Mouse (Mus musculus) liver, adult (tissue): ENCODE data around the gene Copa.

ENCODE experiments used
- GATA4 ChIP-seq: IDR thresholded peaks from 2 replicates; pipeline ENCODE4 v1.6.1; 2014; ENCODE audit warnings: mild to moderate bottlenecking, low read length; ENCODE audit not compliant: insufficient replicate concordance

Copa gene

DNA sequence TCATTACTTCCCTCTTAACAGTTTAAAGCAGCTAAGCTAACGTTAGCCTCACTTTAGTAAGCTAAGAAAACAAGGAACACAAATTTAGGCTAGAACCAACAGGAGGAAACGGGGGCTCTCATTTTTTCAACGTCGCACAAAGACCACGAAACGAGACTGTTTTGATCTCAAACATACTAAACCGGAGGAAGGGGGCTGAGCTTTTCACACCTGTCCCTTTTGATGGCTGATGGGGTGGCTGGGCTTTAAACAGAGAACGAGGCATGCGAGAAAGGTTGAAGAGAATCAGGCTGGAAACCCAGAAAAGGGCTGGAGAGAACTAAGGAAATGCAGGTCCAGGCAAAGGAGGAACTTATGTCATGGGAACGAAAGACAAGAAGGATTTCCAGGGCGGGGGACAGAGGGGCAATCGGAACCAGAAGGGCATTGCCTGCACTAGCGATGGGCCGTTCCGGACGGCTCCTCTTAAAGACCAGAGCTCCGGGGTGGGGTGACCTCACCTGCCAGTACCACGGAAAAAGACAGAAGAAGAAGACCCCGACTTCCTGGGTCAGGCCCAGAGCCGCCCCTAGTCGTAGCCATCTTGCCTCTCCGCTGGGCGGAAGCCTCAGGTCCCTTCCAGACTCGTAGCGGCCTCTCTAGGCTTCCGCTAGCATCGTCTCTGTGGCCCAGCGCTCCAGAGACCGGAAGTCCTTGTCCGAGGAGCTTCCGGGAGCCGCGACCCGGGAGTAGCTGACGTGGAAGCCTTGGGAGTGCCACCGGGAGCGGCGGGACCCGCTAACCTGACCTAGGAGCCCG lies at the start of gene Copa, which contains the start of gene Ncstn:
Gene Copa (plus strand): TSS at position 429 of the 798 bp plus-strand sequence.
Gene Ncstn (minus strand): TSS at position 695 of the 798 bp plus-strand sequence.
- TF ChIP-seq GATA4, result peak; percentile 40; the same call in 1 of the 2 replicates

DNA sequence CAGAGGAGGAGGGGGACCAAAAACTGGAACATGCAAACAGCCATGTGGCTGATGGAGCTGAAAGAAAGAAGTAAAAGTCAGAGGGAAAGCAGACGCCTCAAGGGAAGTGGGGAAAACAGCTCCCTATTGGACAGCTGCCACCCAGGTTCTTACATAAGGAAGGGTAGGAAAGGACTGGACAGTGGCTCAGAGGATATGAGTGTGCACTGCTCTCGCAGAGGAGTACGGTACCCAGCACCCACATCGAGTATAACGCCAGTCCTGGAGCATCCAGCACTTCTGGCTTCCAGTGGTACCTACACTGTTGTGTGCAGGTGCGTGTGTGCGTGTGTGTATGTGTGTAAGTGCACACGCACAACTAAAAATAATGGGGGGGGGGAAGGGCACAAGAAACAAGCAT lies 35.9 kb upstream of the Copa start:
- no peak for TF ChIP-seq GATA4

DNA sequence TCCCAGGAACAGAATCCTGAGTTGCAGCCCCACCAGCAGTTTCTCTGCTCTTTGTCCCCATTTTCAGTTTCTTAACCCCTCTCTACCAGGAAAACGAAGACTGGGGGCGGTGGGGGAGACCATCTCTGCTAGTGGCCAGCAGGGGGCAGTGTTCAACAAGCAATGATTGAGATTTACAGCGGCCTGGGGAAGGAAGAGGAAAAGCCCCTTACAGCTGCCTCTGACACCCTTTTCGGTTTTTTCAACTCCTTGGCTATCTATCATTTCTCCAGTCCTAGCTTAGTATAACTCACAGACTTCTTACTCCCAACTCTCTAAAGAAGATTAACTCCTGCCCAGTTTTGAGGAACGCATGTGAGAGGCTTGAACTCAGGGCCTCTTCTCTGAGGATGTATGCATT lies 35.4 kb upstream of the Copa start:
- TF ChIP-seq GATA4, result no peak

DNA sequence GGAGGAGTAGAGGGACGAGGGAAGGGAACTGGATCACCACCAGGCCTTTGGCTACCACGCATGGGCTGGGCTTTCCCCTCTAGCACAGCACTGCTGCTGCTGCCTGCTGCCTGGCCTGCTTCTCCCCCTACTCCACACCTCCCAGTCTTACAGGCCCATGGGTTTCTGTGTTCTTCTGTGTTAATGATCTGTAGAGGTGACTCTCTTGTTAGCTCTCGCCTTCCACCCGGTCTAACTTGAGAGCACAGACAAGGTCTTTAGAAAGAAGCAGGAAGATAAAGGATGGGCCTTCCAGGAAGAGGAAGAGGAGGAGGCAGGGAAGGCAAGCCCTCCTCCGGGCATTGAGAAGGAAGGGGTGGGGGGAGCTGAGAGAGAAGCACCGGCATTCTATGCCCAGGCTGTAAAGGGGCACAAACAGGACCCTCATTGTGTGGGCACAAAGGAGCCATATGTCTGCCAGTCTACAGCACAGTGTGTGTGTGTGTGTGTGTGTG lies 34.0 kb upstream of the Copa start:
- no peak for TF ChIP-seq GATA4

DNA sequence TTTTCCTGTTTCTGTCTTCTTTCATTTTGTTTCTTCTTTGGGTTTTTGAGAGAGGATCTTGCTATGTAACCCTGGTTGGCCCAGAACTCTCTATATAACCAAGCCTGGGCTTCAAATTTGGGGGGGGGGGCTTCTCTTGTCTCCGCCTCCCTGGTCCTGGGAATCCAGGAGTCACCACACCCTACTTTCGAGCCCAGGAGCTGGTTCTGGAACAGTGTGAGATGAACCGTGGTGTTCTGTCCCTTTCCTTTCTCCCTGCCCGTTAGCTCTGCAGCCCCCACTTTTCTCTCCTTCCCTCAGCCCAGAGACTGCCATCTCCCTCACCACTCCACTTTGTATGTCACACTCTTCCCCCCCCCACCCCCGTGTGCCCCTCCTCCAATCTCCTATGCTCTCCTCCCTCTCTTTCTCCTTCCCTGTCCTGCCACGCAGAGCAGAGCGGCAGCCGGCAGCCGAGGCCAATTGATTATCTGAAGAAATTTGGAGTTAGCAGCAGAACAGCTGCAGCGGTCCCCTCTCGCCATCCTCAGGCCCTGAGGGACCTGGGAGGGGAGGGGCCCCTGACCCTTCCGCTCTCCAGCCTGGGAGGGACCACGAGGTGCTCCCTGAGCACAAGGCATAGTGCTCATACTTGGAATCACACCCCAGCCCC lies 33.1 kb upstream of the Copa start:
- TF ChIP-seq GATA4, result no peak

DNA sequence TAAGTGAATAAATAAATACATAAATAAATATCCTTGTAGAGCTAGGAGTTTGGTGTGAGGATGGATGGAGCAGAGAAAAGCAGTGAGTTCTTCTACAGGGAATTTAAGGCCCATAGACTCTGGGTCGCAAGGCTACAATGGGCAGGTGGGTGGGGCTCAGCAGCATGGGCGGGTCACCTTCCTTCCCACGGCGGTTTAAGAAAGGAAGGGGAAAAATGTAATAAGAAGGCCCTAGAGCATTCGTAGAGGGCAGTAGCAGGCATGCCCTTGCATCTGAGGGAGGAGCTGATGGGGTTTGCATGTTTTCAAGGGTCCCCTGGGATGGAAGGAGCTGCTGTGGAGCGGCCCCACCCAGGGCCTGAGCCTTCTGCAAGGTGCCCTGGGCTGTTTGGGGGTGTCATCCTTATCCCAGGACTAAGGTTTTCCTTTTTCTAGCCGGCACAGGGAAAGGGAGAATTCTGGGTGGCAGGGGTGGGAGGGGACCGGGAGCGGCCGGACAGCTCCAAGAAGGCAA lies 29.5 kb upstream of the Copa start:
- no peak for TF ChIP-seq GATA4

DNA sequence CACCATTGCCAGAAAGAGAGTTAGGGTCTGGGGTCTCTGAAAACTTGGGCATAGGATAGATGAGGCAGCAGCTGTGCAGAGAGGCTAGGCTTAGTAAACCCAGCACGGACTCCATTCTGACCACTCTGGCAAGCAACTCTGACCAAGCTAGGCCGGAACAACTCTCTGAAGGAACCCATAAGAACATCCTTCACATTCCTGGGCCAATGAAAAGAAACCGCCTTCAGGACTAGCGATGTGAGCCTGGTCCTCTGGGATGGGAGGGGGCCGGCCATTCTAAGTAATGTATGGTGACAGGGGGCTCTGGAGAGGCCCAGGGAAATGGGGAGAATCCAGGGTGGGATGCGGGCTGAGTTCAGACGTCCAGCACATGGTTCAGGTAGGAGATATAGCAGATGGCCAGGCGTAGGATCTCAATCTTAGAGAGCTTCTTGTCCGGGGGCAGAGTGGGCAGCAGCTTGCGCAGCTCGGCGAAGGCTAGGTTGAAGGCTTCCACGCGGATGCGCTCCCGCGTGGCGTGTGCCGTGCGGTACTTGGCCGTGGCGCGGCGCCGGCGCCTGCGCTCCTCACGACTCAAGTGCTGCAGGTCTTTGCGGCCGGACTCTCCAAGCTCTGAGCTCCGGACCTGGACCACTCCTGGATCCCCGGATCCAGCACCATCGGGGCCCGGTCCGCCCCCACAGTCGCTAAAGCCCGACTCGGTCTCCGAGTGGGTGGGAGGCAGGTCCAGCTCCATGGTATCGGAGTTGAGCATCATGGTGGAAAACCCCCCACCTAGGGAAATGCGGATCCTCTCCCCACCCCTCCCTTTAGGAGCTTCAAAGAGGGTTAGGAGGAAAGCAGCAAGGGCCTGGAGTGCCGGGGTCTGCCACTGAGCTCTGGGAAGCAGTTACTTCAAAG lies 28.5 kb upstream of the Copa start:
- TF ChIP-seq GATA4, result no peak

DNA sequence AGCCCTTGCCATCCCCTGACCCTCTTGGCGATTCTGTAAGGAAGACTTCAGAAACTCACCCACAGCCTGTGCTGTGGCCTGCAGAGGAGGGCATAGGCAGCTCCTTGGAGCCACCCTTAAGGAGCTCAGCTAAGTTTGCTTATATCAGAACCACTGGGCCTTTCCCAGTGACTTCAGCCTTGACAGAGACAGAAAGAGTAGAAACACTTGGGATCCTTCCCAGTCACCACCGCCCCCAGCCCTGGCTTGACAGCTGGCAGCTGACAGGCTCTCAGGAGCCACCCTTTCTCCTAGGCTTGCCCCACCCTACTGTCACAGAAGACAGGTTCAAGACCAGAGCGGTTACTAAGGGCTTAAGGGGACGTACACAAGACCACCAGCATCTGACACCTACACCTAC lies 26.1 kb upstream of the Copa start:
- TF ChIP-seq GATA4, result no peak

DNA sequence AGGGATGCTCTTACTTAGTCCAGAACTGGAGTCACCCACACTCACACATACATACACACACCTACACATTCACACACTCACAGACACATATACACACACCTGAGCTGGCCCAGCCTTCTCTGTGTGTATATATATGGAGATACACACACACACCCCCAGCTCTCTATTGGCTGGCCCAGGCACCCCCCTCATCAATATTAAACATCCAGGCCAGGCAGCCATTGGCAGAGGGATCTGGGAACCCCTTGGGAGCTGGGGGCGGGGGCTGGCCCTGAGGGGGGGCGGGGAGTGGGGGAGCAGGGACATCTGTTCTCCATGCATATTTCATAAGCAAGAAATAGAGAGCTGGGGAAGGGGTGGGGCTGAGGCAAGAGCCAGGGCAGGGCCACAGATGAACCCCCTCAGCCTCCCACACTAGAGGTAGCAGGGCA lies 24.8 kb upstream of the Copa start, which contains the start of gene Nhlh1:
Gene Nhlh1 (minus strand): TSS at position 83 of the 431 bp plus-strand sequence.
- TF ChIP-seq GATA4, result no peak

DNA sequence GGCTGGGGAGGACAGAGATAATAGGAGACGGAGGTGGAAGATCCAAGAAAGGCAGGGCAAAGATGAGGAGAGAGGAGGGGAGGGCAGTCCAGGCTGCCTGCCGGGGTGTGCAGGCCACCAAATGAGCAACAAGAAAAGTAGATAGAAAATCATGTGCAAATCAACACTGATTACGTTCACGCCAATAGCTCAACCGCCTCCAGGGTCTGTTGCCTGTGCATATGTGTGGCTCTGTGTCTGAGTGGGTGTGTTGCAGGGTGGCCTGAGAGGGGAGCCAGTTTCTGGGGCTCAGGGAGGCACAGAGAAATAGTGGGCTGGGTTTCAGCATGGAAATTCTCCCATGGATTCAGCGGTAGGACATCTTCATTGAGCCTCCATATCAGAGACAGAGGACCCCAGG lies 24.0 kb upstream of the Copa start:
- no peak for TF ChIP-seq GATA4

DNA sequence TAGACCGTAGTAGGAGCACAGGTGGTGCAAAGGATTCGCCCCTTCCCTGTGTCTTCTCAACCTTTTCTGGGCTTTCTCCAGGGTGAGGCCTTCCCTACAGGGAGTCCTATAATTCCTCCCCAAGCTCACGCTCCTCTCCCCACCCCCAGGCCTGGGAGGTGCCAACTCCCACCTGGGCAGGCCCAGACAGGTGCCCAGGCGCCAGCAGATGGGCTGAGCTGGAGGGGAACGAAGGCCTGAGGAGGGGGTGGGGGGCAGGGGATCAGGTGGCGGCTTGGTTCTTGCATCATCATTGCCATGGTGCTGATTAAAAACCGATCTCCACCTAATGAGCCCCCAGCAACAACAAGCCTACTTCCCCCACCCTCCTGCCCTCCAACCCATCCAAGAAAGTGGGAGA lies 23.5 kb upstream of the Copa start:
- TF ChIP-seq GATA4, result no peak

DNA sequence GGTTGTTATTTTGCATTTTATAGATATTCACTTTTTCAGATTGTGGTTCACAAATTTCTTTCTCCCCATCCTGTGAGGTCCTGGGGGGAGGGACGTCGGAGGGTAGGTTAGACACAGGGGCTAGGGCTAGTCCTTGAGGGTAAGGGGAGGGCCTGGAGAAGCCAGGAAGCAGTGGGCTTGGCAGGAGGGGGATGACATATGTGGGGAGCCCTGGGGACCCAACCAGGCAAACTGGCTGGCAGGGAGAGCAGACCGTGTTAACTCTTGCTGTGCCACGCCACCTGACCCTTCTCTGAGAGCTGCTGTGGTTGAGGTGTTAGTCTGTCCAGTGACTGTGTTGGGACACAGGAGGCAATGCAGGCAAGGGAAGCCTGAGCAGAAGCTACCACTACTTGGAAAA lies 21.7 kb upstream of the Copa start:
- TF ChIP-seq GATA4, result no peak

DNA sequence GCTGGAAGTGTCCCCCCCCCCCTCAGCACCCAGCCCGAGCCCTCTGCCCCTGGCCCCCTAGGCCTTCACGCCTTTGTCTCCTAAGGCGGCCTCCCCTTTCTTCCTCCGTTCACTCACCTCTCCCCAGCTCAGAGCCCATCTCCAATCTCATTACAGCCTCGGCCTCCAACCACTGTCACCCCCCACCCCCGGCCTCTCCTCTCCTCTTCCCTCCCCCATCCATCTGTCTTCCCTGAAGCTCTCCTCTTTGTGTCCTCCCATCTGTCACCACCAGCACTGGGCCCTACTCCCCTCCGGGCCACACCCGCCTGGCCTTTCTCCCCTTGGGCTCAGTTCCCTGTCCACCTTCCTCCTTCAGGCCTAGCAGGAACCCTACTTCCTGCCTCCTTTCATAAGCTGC lies 21.1 kb upstream of the Copa start:
- no peak for TF ChIP-seq GATA4

DNA sequence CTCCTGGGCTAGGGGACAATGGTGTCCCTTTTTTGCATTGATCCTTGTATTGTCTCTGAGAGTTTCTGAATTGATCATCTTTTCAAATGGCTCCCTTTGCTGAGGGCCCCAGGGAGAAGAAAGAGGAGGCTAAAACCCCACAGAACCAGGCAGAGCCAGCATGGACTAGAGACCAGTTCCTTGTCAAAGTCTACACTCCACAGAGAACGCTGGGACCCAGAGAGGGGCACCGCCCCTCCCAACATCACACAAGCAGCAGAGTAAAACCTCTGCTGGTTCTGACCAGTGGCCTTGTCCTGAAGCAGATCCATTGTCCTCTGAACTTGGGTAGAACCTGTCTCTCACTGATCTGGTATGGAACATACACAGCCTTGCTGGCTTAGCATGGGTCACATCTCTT lies 20.2 kb upstream of the Copa start:
- no peak for TF ChIP-seq GATA4
